Mouse (Mus musculus): ENCODE results near the gene Pcyt1b.

Pcyt1b gene

GRCm38 (mm10) chrX:93732975-93733748, 78.5 kb downstream of the Pcyt1b start:
- DNase-seq (ENCODE audit: low spot score), result no peak

- DNase-seq (ENCODE audit: low spot score), result no peak
These were observed 94.5 kb downstream of the Pcyt1b start for GRCm38 (mm10) chrX:93749165-93749564.

GRCm38 (mm10) chrX:93750566-93750965, 95.9 kb downstream of the Pcyt1b start:
- DNase-seq (ENCODE audit: low spot score), result no peak

GRCm38 (mm10) chrX:93755210-93755842, 100.7 kb downstream of the Pcyt1b start:
- DNase-seq (ENCODE audit: low spot score), result no peak

- no peak for DNase-seq (ENCODE audit: low spot score)
These were observed 102.3 kb downstream of the Pcyt1b start for GRCm38 (mm10) chrX:93756867-93757455.

GRCm38 (mm10) chrX:93760770-93761169, 106.1 kb downstream of the Pcyt1b start:
- no peak for DNase-seq (ENCODE audit: low spot score)

- DNase-seq (ENCODE audit: low spot score), result no peak
These were observed 134.9 kb downstream of the Pcyt1b start for GRCm38 (mm10) chrX:93789562-93789961.

- peak; percentile 10 for DNase-seq (ENCODE audit: low spot score)
These were observed 138.5 kb downstream of the Pcyt1b start for GRCm38 (mm10) chrX:93793168-93793567.

All from ovary, postnatal 14 days (tissue).